Mouse (Mus musculus) frontal cortex, adult 2 months (tissue): ENCODE data around the gene Dld. TPM values are rescaled to one million over a fixed set of nuclear protein-coding genes. Genes with fewer than 3 reads are reported as not detected.
A peak's percentile ranks its signal among the peaks of the same experiment; 100 is the strongest.

Experiments
- DNase-seq, 2 experiments: peaks; one replicate each; pipeline ENCODE4 v3.0.0; 2022; ENCODE audit warnings: low spot score in 1 of 2; ENCODE audit errors: extremely low spot score in 1 of 2
- polyA plus RNA-seq: library from polyadenylated mRNA; depleted of rRNA; stranded (reverse); fragments of >200 nt; gene quantifications from 2 replicates; pipeline ENCODE4 v1.2.3, GENCODE M21; 2012

The Dld gene
- polyA plus RNA-seq, 1 experiment = 99.2 TPM

DNA sequence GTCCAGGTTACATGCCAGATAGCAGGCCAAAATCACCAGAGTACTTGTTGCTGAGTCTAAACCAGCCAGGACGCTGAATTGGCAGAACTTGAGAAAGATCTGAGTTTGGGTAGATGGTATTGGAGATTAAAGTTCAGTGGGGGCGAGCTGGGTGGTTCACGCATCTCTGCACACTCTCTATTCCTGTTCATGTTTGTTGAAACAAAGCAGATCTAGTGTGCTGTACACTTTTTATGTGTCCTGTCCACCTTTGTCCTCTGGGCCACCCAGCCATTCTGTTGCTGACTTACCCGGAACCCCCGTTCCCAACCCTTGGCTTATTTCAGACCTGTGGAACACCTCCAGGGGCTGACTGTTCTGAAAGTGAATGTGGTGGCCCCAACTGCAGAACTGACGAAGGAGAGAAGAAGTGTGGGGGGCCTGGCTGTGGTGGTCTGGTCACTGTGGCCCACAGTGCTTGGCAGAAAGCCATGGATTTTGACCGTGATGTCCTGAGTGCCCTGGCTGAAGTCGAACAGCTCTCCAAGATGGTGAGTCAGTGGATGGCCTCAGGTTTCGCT, 28.0 kb downstream of the Dld start:
- DNase-seq = no peak

DNA sequence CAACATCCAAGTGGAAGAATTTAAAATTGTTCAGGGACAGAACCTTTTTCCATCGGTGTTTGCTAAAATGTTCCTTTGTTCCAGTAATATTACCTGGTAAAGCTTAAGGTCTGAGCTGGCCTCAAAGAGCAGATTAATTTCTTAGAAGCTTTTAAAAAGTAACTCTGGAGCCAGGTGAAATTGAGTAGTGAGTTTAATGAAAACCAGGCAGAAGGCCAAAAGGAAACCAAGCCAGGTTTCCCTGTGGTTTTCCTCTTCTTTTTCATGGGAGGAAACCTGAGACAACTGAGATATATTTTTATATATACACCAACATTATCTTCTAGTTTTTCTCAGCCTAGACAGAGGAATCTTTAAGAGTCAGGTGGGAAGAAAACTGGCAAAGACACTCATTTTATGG, 29.7 kb downstream of the Dld start:
- no peak for DNase-seq

DNA sequence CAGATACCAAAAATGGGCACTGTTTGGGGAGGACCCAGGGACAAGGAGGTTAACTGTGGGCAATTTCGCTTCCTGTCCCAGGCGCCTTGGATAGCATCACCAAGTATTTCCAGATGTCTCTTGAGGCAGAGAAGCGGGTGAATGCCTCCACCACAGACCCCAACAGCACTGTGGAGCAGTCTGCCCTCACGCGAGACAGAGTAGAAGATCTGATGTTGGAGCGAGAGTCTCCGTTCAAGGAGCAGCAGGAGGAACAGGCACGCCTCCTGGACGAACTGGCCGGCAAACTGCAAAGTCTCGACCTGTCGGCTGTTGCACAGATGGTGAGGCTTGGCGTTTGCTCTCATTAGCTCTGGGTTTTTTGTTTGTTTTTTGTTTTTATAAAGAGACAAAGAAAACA, 30.4 kb downstream of the Dld start:
- no peak for DNase-seq

DNA sequence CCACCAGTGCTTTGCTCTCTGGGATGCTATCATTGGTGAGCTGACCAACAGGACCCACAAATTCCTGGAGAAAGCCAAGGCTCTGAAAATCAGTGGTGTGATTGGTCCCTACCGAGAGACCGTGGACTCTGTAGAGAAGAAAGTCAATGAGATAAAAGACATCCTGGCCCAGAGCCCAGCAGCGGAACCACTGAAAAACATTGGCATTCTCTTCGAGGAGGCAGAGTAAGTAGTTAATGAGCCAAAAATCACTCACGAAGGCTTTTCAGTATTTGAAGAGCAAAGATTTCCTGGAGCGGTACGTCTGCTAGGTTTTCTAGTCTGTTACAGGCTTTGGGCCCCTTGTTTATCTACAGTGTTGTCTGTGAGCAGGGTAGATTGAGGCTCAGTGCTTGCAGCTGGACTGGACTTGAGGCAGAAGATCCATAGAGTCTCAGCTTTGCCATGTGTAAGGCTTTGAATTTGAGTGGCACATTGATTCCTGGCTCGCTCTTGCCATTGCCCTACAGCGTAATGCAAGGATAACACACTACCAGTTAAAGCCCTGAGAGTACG, 32.8 kb downstream of the Dld start:
- peak in 1 of 2 experiments; percentile 27 for DNase-seq

DNA sequence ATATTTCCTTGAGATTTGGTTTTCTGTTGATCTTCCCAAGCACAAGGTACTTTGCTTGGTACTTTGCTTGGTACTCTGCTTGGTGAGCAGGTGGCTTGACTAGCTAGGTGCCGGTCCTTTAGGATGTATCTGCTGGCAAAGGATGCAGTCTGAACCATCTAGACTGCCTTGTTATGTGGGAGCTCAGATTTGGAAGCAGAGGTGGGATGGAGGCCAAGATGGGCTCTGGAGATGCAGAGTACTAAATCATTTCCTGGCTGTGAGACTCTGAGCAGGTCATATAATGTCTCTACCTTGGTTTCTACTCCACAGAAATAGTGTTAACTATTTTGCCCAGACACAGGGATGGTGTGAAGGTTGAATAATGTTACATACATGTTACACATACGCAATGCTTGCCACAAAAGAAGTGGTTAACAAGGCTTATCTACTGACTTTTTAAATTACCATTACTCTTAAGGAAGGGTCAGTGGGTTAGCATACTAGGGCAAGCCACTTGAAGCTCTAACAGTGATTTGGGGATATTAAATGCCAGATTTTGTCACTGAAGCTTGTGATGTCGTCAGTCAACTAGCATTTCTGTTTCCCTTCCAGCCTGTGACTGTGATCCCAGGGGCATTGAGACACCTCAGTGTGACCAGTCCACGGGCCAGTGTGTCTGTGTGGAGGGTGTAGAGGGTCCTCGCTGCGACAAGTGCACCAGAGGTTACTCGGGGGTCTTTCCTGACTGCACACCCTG, 33.4 kb downstream of the Dld start:
- no peak for DNase-seq

DNA sequence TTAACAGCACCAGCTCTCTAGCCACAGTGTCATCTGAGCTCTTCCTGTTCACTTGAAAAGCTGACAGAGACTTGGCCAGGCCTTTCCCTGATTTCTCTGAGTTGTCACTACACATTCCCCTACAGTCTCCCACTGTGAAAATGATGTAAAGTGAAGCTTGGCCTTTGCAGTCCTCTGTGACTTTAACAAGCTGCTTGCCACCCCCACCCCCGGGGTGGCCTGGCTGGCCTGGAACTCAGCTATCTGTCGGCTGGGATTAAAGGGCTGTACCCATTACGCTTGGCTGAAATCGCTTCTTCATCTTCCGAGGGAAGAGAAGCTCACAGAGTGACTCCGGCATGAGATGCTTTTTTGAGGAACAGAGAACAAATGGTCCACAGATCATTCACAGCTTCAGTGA, 35.3 kb downstream of the Dld start:
- DNase-seq = no peak

DNA sequence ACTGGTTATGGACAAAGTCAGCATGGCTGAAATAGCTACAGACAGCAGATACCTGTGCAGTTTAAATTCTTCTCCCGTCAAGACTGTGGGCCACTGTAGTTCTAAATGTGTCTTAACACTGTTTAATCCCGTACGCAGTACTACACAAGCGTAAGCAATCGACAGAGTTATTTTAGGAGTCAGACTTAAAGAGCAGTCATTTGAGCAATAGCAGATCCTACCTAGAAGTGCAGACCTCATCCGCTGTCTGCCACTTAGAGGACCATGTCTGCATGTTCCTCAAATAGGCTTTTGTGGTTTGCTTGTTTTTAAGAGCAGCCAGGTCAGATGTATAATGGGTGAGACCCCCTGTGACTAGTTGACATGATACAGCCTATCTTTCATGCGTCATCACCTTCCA, 36.9 kb downstream of the Dld start:
- DNase-seq = no peak

DNA sequence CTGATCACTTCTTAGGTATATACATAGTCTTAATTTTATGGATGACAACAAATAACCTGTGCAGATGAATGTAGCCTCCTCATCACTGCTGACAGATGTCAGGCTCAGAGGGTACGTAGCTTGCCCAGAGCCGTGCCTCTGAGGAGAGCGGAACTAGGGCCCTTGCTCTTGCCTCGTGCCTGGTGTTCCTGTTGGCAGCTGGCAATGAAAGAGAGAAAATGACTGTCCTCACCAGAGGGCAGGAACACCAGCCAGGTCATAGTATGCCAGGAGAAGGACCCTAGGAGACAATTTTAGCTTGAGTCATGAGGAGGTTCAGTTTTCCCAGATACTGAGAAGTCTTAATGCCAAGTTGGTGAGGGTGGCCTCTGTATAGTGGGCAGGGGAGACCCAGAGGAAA, 38.1 kb downstream of the Dld start:
- DNase-seq = no peak

DNA sequence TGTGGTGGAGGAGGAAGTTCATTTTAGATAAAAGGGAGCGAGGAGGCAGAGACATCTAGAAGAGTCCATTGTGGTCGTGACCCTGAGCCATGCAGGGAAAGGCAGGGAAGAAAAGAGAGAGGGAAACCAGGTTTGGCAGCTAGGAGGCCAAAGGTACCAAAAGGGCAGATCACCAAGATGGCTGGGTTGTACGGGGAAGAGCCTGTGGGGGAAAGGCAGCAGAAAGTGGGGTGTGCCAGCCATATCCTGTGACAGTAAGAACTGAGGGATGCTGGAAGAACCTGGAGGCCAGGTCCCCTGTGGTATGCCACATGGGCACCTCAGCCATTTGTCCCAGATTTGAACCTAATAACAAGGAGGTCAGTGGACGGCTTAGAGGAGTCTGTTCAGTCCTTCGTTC, 39.0 kb downstream of the Dld start:
- DNase-seq = no peak

DNA sequence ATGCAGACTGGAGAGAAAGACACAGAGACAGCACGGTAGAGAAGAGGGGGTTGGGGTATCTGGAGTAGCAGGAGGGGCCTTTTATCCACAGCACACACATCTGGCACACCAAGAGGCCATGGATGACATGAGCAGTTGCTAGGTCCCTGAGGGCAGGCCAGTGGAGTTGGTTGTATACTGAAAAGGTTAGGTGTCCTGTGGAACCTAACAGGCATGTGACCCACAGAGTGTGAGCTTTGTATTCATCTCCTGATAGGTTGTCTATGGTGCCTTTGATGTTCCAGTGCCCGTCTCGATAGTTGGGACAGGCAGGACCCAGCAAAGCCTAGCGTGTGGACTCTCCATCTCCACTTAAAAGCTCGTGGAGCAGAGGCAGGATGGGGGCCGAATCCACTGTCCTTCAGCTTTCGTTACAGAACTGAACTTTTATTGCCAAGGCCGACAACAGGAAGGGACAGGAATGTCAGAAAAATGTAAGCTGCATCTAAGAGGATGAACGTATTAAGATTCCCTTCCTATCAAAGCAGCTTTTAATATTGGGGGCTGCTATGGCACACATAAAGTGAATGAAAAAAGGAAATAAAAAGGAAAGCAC, 39.5 kb downstream of the Dld start:
- DNase-seq = no peak

DNA sequence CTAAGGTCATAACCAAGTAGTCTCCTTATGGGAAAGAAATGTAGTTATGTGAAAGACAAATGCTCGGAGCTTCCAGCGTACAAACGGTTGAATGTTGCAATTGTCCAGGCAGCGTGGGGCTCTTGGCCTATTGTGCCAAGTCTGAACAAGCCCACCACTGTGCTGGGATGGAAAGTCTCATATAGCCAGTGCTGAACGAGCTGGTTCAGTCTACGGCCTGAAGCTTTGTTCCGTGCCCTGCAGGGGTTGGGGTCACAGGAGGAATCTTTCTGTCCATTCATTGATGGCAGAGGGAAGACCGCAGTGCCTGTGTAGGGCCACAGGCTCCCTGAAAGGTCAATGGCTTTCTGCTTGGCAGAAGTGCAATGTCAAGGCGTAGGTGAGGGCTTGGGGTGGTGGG, 40.6 kb downstream of the Dld start:
- DNase-seq = no peak

DNA sequence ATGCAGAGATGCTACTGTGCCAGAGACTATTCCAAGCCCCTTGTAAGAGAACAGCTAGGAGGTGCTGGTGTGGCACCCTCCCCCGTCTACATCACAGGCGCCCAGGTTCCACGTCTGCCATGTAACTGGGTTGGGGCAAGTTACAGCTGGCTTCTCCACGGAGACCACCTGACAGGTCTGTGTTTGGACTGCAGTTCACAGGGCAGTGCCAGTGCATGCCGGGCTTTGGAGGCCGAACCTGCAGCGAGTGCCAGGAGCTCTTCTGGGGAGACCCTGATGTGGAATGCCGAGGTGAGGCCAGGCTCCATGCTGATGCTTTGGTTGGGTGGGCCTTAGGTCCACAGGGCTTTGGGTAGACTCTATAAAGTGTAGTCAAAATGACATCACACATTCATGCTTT, 43.5 kb downstream of the Dld start:
- no peak for DNase-seq

DNA sequence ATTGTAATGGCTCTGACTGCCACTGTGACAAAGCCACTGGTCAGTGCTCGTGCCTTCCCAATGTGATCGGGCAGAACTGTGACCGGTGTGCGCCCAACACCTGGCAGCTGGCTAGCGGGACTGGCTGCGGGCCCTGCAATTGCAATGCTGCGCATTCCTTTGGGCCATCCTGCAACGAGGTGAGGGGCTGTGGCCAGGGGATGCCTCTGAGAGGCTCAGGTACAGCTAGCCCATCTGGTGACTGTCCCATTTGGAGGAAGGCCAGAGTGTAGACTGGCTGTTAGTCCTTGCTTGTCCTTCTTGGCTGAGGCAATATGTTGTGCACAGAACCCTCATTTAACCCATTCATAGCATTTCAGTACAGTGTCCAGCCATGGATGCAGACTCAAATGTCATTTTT, 44.2 kb downstream of the Dld start:
- no peak for DNase-seq

DNA sequence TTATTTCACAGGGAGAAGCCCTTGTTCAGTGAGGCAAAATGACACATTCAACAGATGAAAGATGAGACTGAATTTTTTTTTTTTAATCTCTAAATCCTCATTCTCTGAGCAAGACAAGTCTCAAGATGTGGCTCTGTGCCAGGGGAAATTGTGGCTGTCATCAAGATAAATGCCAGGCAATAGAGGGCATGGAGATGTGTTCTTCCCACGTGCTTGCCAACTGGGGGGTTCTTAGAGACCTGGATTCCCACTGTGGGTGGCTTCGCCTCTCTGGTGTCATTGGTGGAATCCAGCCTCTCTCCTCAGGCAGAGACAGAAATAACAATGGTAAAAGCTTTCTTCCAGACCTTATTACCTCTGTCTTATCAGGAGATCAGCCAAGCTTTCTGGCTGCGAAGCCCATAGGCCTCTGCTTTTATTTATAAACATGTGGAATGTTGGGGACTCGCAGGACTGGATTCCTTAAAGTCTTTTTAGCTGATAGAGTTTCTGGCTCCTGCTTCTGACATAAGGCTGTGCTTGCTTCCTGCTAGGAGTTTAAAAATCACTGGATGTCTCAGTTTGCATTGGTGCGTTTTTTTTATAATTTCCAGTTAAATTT, 45.1 kb downstream of the Dld start:
- peak; percentile 22 to 62 for DNase-seq

DNA sequence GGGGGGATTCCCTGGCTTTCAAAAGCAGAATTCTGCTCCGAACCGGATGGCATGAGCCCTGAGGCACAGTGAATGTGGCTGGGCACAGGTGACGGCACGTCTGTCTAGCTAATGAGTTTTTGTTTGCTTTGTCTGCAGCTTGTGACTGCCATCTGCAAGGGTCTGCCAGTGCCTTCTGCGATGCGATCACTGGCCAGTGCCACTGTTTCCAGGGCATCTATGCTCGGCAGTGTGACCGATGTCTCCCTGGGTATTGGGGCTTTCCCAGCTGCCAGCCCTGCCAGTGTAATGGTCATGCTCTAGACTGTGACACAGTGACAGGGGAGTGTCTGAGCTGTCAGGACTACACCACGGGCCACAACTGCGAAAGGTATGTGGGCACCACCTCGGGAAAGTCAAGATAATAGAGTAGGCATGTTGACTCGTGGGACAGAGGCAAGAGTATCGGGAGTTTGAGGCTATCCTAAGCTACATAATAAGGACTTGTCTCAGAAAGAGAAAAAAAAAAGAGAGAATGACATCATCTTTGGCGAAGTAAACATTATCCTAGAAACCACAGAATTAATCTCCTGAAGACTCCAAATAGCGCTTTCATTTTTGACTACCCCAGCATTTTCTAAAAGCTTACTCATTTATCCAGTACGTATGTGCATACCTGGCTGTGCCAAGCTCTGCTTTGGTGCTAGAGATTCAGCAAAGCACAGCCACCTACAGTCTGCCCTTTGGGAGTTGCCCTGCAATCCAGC, 48.3 kb downstream of the Dld start:
- no peak for DNase-seq

DNA sequence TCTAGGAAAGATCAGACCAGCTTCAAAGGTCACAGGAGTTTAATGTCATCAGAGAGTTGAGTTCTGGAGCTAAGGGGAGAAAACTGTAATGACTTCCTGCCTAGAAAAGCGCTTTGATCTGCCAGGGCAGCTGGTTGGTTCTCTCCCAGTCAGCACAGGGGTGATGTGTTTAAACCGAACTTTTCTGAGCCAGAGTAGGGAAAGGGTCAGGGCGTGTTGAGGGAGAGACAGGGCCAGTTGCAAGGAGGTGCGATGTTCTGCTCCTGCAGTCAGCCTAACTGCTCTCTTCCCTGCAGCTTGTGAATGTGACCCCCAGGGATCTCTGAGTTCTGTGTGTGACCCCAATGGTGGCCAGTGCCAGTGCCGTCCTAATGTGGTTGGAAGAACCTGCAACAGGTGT, 49.0 kb downstream of the Dld start:
- DNase-seq = no peak

DNA sequence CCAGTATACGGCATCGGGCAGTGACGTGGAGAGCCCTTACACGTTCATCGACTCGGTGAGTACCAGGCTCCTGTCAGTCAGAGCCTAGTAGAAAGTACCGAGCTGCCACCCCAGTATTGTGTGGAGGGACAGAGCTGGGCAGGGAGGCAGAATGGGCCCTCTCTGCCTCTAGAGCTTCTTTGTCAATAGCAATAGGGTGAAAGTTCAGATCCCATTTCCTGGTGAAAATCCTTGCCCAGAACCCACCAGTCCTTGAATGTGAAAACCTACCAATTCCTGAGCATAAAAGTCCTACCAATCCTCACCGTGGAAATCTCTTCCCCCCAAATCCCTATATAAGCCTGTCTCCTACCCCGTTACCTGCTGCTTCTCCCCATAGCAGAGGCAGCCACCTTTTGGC, 51.0 kb downstream of the Dld start:
- no peak for DNase-seq

DNA sequence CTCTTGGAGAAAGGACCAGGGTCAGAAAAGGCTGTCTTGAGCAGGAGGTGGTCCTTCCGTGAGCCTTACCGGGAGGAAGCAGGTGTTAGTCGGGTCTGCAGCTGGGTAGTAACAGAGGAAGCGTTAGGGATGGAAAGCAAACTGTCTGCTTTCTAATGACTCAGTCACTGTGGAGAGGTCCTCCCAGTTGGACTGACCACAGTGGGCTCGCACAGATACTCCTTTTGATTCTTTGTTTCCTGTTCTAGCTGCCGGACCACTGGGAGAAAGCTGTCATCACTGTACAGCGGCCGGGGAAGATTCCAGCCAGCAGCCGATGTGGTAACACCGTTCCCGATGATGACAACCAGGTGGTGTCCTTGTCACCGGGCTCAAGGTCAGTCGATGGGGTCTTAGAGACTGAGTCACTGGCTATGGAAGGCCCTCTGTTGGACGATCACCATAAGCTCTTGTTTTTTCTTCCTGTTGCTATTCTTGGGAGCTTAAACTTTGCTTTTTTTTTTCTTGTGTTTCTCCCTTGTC, 51.5 kb downstream of the Dld start:
- DNase-seq = no peak

DNA sequence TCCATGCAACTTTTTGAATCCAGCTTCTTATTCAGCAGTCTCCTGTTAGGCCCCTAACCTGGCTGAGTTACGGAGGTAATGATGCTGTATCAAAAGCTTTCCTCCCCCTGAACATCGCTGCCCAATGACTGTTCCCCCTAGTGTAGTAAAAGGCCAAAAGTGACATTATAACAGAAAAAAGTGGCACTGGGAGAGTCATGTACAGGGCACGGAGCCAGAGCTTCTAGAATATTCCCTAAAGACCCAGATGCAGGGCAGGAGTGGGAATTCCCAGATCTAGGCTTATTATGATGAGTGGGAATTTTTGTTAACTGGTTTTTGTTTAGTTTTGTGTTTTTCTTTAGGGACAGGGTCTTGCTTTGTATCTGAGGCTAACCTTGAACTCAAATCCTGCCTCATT, 52.1 kb downstream of the Dld start:
- DNase-seq = no peak

DNA sequence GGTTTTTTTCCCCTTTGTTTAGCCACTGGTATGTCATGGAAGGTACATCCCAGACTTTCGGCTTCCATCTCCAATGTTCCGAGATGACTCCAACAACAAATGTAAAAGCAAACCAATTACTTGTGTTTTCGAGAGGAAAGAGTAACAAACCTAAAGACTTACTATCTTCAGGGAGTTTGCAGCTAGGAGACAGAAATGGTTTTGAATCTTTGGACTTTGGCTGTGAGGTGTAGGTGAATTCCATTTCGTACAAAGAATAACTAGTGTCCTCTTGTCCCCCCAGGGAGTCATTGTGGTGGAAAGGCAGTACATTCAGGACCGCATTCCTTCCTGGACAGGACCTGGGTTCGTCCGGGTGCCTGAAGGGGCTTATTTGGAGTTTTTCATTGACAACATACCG, 52.7 kb downstream of the Dld start:
- DNase-seq = no peak

DNA sequence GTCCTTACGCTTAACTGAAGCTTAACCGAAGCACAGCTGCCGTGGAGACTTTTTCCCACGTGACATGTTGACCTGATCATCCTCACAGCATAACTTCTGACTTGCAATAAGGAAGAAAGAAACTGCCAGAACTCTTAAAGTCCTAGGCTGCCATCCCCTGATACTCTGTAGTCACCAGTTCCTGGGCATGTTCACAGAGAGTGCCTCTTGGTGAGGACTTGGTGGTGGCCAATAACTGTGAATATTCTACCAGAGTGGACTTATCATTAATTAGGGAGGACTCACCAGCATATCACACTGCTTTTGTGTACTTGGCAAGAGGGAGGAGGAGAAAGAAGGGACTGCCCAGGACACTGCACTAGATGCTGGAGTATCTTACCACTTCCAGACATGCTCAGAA, 53.1 kb downstream of the Dld start:
- no peak for DNase-seq
